Mouse (Mus musculus) myocyte (in vitro differentiated cells): ENCODE measurements at regions not wholly inside any gene's neighbourhood (a gene's known extent, or its start where the extent isn't known, plus 50 kb on each side); places are given as distances from the start of the nearest gene placed in this dataset.

Source experiments
- H3K27me3 ChIP-seq: one replicate; pipeline ENCODE4 v1.6.1; 2011; ENCODE audit not compliant: control insufficient read depth, insufficient read depth, insufficient read length
- H3K36me3 ChIP-seq: one replicate; pipeline ENCODE4 v1.6.1; 2011; ENCODE audit not compliant: control insufficient read depth, insufficient read depth
- H3K4me2 ChIP-seq: one replicate; pipeline ENCODE4 v1.6.1; 2011; ENCODE audit warnings: low read depth, control low read depth
- H3K4me3 ChIP-seq: one replicate; pipeline ENCODE4 v1.5.1; 2011; ENCODE audit warnings: mild to moderate bottlenecking, control low read depth, moderate library complexity
- H3K79me2 ChIP-seq: one replicate; pipeline ENCODE4 v1.6.1; 2011; ENCODE audit not compliant: control insufficient read depth, insufficient read depth
- H3ac ChIP-seq: one replicate; pipeline ENCODE4 v1.6.1; 2011; ENCODE audit not compliant: control insufficient read depth, insufficient read length
- CEBPB ChIP-seq: IDR thresholded peaks from 2 replicates; pipeline ENCODE4 v1.6.1; 2011; ENCODE audit warnings: mild to moderate bottlenecking, moderate library complexity; ENCODE audit not compliant: poor library complexity, insufficient read depth, severe bottlenecking
- E2F4 ChIP-seq: IDR thresholded peaks from one replicate; pipeline ENCODE4 v1.6.1; 2011; ENCODE audit warnings: mild to moderate bottlenecking, control low read depth, moderate library complexity; ENCODE audit not compliant: insufficient read depth
- MAX ChIP-seq: IDR thresholded peaks from one replicate; pipeline ENCODE4 v1.6.1; 2011; ENCODE audit warnings: low read depth, mild to moderate bottlenecking, control low read depth
- MYOD1 ChIP-seq, 3 experiments: IDR thresholded peaks; one replicate each; pipeline ENCODE4 v1.6.1; 2011; ENCODE audit warnings: control low read depth in 2 of 3, low read depth in 2 of 3, mild to moderate bottlenecking in 2 of 3, moderate library complexity in 1 of 3; ENCODE audit not compliant: insufficient read length in 2 of 3, control insufficient read depth in 1 of 3
- MYOG ChIP-seq, 3 experiments: IDR thresholded peaks; one replicate each; pipeline ENCODE4 v1.6.1; 2011; ENCODE audit warnings: control low read depth in 2 of 3, low read depth in 2 of 3, mild to moderate bottlenecking in 2 of 3; ENCODE audit not compliant: insufficient read length in 2 of 3, control insufficient read depth in 1 of 3, insufficient read depth in 1 of 3
- POLR2A ChIP-seq: IDR thresholded peaks from one replicate; pipeline ENCODE4 v1.6.1; 2011; ENCODE audit warnings: low read depth, mild to moderate bottlenecking, control low read depth, moderate library complexity; ENCODE audit not compliant: insufficient read length
- POLR2AphosphoS2 ChIP-seq: IDR thresholded peaks from one replicate; pipeline ENCODE4 v1.6.1; 2011; ENCODE audit warnings: low read depth, control low read depth; ENCODE audit not compliant: insufficient read length
- REST ChIP-seq: IDR thresholded peaks from one replicate; pipeline ENCODE4 v1.6.1; 2011; ENCODE audit warnings: mild to moderate bottlenecking, control low read depth, moderate library complexity; ENCODE audit not compliant: insufficient read depth, insufficient read length
- SRF ChIP-seq: IDR thresholded peaks from one replicate; pipeline ENCODE4 v1.6.1; 2011; ENCODE audit warnings: low read depth; ENCODE audit not compliant: control insufficient read depth, insufficient read length
- TCF12 ChIP-seq: IDR thresholded peaks from one replicate; pipeline ENCODE4 v1.6.1; 2011; ENCODE audit warnings: mild to moderate bottlenecking, control low read depth; ENCODE audit not compliant: poor library complexity, insufficient read depth, severe bottlenecking
- TCF3 ChIP-seq: IDR thresholded peaks from one replicate; pipeline ENCODE4 v1.6.1; 2011; ENCODE audit warnings: low read depth, control low read depth; ENCODE audit not compliant: insufficient read length
- USF1 ChIP-seq: IDR thresholded peaks from one replicate; pipeline ENCODE4 v1.6.1; 2011; ENCODE audit warnings: low read depth, mild to moderate bottlenecking, control low read depth, moderate library complexity

DNA sequence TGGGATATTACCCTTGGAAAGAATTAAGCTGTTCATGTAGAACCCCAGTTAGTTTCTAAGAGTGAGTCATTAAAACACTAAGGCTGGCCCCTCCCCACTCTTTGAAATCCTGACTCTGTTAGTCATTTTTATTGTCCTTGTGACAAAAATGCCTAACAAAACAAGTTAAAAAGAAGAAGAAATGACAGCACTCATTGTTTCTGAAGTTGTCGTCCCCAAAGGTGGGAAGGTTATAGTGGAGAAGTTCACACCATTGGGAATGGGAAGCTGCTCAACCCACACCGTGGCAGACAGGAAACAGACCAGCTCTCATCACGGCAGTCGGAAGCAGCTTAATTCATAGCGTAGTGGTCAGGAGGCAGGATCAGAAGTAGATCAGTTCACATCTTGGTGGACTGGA lies 128.4 kb upstream of the Auts2 start:
- Histone ChIP-seq H3K4me3 (no peak overlapping the region), H3ac (no peak overlapping the region), H3K36me3 (no peaks in the 10 kb centered on the region), H3K4me2 (no peak overlapping the region), H3K27me3 (no peaks in the 10 kb centered on the region), H3K79me2 (no peaks in the 10 kb centered on the region)
- TF ChIP-seq TCF12 (no peak), E2F4 (no peak), POLR2A (no peak), TCF3 (no peak), MYOG (IDR thresholded peaks at IDR 0.05; ENCODE audit: control insufficient read depth in 1 of 3, insufficient read depth in 1 of 3, insufficient read length in 2 of 3, low read depth in 2 of 3) (no peak), MYOD1 (IDR thresholded peaks at IDR 0.05; ENCODE audit: control insufficient read depth in 1 of 3, insufficient read length in 2 of 3, low read depth in 2 of 3) (no peak), REST (no peak), MAX (no peak), SRF (no peak), USF1 (no peak), CEBPB (no peak), POLR2AphosphoS2 (no peak)

DNA sequence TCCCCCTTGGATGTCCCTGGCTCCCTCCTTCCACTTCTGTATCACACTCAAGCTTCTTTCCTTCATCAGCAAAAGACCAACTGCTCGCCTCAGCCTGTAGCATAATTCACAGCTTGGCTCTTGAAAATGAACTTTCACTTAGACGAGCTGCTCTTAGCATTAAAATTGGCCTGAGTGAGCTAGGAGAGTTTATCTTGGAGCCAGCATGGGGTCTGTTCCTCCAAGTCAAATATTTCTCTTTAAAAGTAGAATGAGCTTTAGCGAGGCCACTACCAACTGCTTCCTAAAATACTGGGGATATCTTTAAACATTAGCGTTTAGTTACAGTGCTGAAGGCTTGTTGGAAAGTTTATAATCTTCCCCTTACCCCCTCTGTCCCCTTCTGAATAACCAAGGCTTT lies 124.2 kb upstream of the Auts2 start:
- Histone ChIP-seq H3K27me3 (no peaks in the 10 kb centered on the region), H3ac (no peak overlapping the region), H3K79me2 (no peaks in the 10 kb centered on the region), H3K4me2 (no peak overlapping the region), H3K36me3 (no peaks in the 10 kb centered on the region), H3K4me3 (no peak overlapping the region)
- TF ChIP-seq E2F4 = no peak
- no peak for TF ChIP-seq MAX
- TF ChIP-seq CEBPB = no peak
- TF ChIP-seq MYOG (IDR thresholded peaks at IDR 0.05; ENCODE audit: control insufficient read depth in 1 of 3, insufficient read depth in 1 of 3, insufficient read length in 2 of 3, low read depth in 2 of 3) = no peak
- TF ChIP-seq MYOD1 (IDR thresholded peaks at IDR 0.05; ENCODE audit: control insufficient read depth in 1 of 3, insufficient read length in 2 of 3, low read depth in 2 of 3) = no peak
- TF ChIP-seq SRF = no peak
- no peak for TF ChIP-seq USF1
- no peak for TF ChIP-seq TCF12
- TF ChIP-seq POLR2AphosphoS2 = no peak
- TF ChIP-seq POLR2A = no peak
- no peak for TF ChIP-seq REST
- no peak for TF ChIP-seq TCF3

DNA sequence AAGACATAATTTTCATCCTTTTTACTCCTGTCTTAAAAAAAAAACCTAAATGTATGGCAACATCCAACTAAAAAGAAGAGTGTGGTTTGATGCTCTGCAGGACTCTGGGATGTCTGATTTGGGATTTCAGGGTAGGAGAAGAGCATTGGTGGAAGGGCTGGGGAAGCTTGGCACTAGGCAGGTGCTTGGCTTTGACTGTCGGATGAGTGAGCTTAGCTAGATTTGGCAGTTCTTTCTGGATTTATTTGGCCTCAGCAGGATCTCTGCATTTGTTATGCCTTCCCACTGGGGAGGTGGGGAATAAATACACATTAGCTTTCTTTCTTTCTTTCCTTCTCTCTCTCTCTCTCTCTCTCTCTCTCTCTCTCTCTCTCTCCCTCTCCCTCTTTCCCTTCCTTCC lies 118.1 kb upstream of the Auts2 start:
- Histone ChIP-seq H3ac (no peak overlapping the region), H3K27me3 (no peaks in the 10 kb centered on the region), H3K36me3 (no peaks in the 10 kb centered on the region), H3K4me3 (no peak overlapping the region), H3K79me2 (no peaks in the 10 kb centered on the region), H3K4me2 (no peak overlapping the region)
- no peak for TF ChIP-seq CEBPB
- no peak for TF ChIP-seq MYOG (IDR thresholded peaks at IDR 0.05; ENCODE audit: control insufficient read depth in 1 of 3, insufficient read depth in 1 of 3, insufficient read length in 2 of 3, low read depth in 2 of 3)
- no peak for TF ChIP-seq USF1
- no peak for TF ChIP-seq TCF12

DNA sequence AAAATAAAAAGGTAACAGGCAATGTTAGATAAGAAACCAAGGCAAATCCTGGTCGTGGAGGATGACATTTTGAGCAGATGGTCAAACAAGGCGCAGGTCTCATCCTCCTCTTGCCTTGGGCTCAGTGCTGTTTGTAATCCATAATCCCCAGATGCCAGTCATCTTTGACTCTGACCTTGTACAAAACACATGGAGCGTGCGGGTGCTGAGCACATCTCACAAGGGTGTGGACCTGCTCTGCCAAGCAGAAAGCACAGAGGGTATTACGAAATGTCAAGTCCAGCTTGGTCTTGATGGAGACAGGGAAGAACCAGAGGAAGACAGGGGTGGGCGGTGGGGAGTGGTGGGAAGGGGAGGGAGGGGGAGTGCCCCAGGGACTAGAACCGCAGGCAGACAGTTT lies 116.9 kb upstream of the Auts2 start:
- Histone ChIP-seq H3ac (no peak overlapping the region), H3K36me3 (no peaks in the 10 kb centered on the region), H3K4me3 (no peak overlapping the region), H3K4me2 (no peak overlapping the region), H3K27me3 (no peaks in the 10 kb centered on the region), H3K79me2 (no peaks in the 10 kb centered on the region)
- TF ChIP-seq REST (no peak), MAX (no peak), CEBPB (no peak), TCF12 (no peak), SRF (no peak), USF1 (no peak), TCF3 (no peak), MYOD1 (IDR thresholded peaks at IDR 0.05; ENCODE audit: control insufficient read depth in 1 of 3, insufficient read length in 2 of 3, low read depth in 2 of 3) (no peak), POLR2A (no peak), POLR2AphosphoS2 (no peak)

DNA sequence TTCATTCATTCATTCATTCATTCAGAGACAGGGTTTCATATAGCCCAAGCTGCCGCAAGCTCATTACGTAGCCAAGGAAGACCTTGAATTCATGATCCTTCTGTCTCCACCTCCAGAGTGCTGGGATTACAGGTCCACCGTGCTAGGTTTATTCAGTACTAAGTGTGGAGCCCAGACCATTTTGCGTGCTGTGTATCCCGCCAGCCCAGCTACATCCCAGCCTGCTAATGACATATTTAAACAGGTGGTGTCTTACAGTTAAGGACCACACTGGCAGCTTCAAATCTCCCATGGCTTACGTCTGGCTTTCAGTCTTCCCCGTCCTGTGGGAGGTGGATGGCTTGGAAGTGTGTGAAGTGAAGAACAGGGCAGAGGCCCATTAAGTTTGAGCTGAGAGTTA lies 111.2 kb upstream of the Auts2 start:
- H3K27me3 ChIP-seq = no peaks in the 10 kb centered on the region
- H3ac ChIP-seq = no peak overlapping the region
- no peaks in the 10 kb centered on the region for H3K79me2 ChIP-seq
- H3K4me3 ChIP-seq = no peak overlapping the region
- TF ChIP-seq TCF12 = no peak
- no peak for TF ChIP-seq USF1
- TF ChIP-seq E2F4 = no peak
- no peak for TF ChIP-seq POLR2A
- TF ChIP-seq MAX = no peak
- no peak for TF ChIP-seq SRF
- TF ChIP-seq TCF3 = no peak
- TF ChIP-seq MYOD1 (IDR thresholded peaks at IDR 0.05; ENCODE audit: control insufficient read depth in 1 of 3, insufficient read length in 2 of 3, low read depth in 2 of 3) = no peak
- no peak for TF ChIP-seq REST
- no peak for TF ChIP-seq MYOG (IDR thresholded peaks at IDR 0.05; ENCODE audit: control insufficient read depth in 1 of 3, insufficient read depth in 1 of 3, insufficient read length in 2 of 3, low read depth in 2 of 3)
- TF ChIP-seq CEBPB = no peak
- TF ChIP-seq POLR2AphosphoS2 = no peak
- no peaks in the 10 kb centered on the region for H3K36me3 ChIP-seq
- H3K4me2 ChIP-seq = no peak overlapping the region
